Mouse (Mus musculus) heart, postnatal 4 days (tissue): ENCODE measurements around the gene Olfr171. TPM values are rescaled to one million over a fixed set of nuclear protein-coding genes. Genes with fewer than 3 reads are reported as not detected.
"Not testable (repeated sequence)": the region's sequence is repeated elsewhere in the genome, so short reads cannot be mapped to it uniquely, and the experiment has no call there.

ENCODE experiments used
- DNase-seq: peaks from one replicate; pipeline ENCODE4 v3.0.0; 2021
- total RNA-seq, 2 experiments: library from RNA; stranded (reverse); gene quantifications; 2 replicates each; pipeline ENCODE4 v1.2.3; 2021

Gene Olfr171
- not detected for total RNA-seq

DNA sequence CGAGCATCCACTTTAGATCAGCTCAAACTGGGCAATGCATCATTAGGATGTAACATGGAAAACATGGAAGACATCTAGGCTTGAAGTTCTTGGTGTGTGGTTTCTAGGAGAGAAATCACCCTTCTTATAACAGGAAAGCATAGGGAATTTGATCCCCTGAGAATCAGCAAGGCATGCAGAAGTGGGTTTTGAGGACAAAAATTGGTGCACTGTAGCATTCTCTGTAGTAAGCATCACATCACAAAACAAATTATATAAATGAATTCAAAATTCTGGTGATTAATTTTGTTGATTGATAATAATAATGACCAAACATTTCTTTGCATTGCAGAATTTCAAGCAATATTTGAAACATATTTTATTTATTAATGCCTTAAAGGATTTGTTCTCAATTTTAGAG lies at the start of gene Olfr171:
Olfr171 (minus strand) TSS at position 101 of the 400 bp plus-strand sequence.
- DNase-seq, result no peak

DNA sequence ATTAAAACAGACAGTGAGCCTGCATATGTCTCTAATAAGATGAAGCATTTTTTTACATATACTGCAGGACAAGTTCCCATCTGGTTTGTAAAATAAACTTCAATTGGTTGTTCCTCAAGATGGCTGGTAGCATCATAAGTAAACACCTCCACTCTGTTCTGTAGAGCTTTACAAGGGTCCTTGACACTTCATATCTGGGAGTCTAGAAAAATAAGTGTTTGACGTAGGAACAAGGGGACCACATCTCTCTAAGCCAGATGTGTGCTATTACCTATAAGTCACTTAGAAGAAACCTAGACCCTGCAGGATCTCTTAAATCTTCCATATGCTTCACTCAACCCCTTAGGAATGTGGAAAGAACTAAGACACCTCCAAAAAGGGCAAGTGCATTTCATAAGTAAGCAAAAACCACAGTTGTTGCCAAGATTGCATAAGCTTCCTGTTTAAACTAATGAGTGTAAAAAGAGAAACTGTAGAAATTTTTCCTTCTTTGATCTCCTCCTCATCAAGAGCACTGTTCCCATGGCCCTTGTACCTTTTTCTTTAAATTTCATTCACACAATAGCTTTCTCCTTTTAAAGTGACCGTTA lies 41.1 kb upstream of the Olfr171 start:
- DNase-seq, result no peak

DNA sequence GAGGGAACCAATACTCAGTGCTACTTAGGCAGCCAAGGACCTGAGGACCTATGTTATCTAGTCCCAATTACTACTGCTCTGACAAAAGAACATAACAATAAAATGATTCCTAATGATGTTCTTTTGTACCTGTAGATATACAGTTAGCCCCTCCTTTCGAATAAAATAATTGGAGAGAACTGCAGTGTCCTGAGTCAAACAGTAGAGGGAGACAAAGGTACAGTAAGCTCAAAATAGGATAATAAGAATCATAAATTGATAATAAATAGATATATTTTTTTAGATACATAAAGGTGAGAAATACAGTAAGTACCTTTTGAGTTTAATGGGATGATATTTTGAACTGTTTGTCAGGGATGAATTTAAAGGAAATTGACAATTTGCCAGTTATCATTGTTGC lies 36.6 kb upstream of the Olfr171 start:
- DNase-seq, result no peak

DNA sequence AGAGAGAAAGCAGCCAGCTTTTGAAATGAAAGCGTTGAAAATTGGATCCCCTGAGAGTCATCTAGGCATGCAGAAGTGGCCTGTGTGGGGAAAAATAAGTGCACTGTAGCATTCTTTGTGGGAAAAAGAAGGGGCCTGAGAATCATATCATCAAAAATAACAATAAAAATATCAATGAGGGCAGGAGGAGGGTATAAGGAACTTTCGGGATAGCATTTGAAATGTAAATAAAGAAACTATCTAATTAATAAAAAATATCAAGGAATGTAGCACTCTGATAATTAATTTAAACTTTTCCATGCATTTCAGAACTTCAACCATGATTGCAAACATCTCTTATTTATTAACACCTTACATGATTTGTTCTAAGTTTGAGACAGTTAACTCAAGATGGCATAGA lies 17.9 kb downstream of the Olfr171 start, which contains the start of gene Olfr170:
Olfr170 (minus strand) TSS at position 101 of the 400 bp plus-strand sequence.
- DNase-seq, result not testable (repeated sequence)

DNA sequence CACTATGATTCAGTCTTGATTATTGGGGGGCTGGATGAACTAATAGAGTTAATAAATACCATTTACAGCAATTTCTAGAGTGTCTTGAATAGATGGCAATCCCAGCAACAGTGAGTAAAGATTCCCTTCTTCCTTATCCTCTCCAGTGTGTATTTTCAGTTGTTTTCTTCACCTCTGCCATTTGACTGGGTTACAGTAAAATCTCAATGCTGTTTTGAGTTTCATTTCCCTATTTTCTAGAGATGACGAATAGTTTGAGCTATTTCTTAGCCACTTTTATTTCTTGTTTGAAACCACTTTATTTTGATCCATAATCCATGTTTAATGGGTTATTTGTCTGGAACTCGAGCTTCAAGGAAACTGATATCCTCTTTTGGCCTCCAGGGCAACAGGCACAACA lies 26.6 kb downstream of the Olfr171 start:
- no peak for DNase-seq

Other genes starting within 250 kb of the Olfr171 start
- gene Olfr165, start 206.8 kb downstream of the Olfr171 start, total RNA-seq, result not detected
- not detected for gene Olfr166, start 146.2 kb downstream of the Olfr171 start, total RNA-seq
- gene Olfr167, start 107.7 kb downstream of the Olfr171 start, total RNA-seq, result not detected
- gene Olfr168, start 94.4 kb downstream of the Olfr171 start, total RNA-seq, result not detected
- not detected for gene Olfr169, start 58.1 kb downstream of the Olfr171 start, total RNA-seq
- not detected for gene Olfr170, start 18.0 kb downstream of the Olfr171 start, total RNA-seq
- under 1 TPM in 1 of 2 experiments, not detected in 1; 0.09 TPM for gene Lamp3, start 76.5 kb upstream of the Olfr171 start, total RNA-seq
- gene B3gnt5, start 130.3 kb upstream of the Olfr171 start, total RNA-seq, result 10 to 100 TPM; 18.0 to 21.9 TPM